Mouse (Mus musculus) CH12.LX (cell line): ENCODE results near the gene Usp30. TPM values are rescaled to one million over a fixed set of nuclear protein-coding genes. Genes with fewer than 3 reads are reported as not detected.

Experiments
- DNase-seq: peaks from one replicate; pipeline ENCODE4 v3.0.0-alpha.2; 2013; ENCODE audit errors: extremely low read depth
- H3K27ac ChIP-seq: 2 replicates; pipeline ENCODE4 v1.5.1; 2012; ENCODE audit warnings: low read depth, mild to moderate bottlenecking, control low read depth, moderate library complexity; ENCODE audit not compliant: insufficient read depth
- H3K27me3 ChIP-seq: replicated peaks from 2 replicates; pipeline ENCODE3; 2012; ENCODE audit warnings: inconsistent platforms
- H3K36me3 ChIP-seq, 2 experiments: replicated peaks in 1 of 2; 2 replicates each; pipeline versions ENCODE3 to v1.6.1; 2012; ENCODE audit warnings: inconsistent platforms in 1 of 2, low read length in 1 of 2, mild to moderate bottlenecking in 1 of 2, mixed read lengths in 1 of 2, moderate library complexity in 1 of 2; ENCODE audit not compliant: control insufficient read depth in 1 of 2, insufficient read depth in 1 of 2
- H3K4me1 ChIP-seq, 2 experiments: 2 replicates each; pipeline ENCODE4 v1.6.1; 2012; ENCODE audit warnings: inconsistent platforms in 1 of 2, moderate library complexity in 1 of 2; ENCODE audit not compliant: insufficient read depth in 2 of 2, control insufficient read depth in 1 of 2
- H3K4me2 ChIP-seq: 2 replicates; pipeline ENCODE4 v1.6.1; 2012; ENCODE audit warnings: low read depth, mild to moderate bottlenecking, control low read depth; ENCODE audit not compliant: poor library complexity, insufficient read depth, severe bottlenecking
- H3K4me3 ChIP-seq, 3 experiments: fragments of 150-350 bp in 1 of 3; sonication (generic) in 1 of 3; replicated peaks in 1 of 3; 2 replicates each; pipeline versions ENCODE3 to v1.5.1; 2011 to 2012; ENCODE audit warnings: low read depth in 2 of 3, low read length in 2 of 3, mild to moderate bottlenecking in 2 of 3, moderate library complexity in 2 of 3, control low read depth in 1 of 3, improper control_type of control experiment in 1 of 3, inconsistent platforms in 1 of 3, mixed read lengths in 1 of 3; ENCODE audit not compliant: poor library complexity in 1 of 3
- H3K79me2 ChIP-seq: replicated peaks from 2 replicates; pipeline ENCODE4 v1.6.1; 2012; ENCODE audit warnings: mild to moderate bottlenecking, moderate library complexity; ENCODE audit not compliant: control insufficient read depth, poor library complexity, insufficient read depth, severe bottlenecking; ENCODE audit errors: extremely low read depth
- H3K9ac ChIP-seq: 2 replicates; pipeline ENCODE4 v1.6.1; 2012; ENCODE audit warnings: low read depth, mild to moderate bottlenecking, control low read depth, moderate library complexity; ENCODE audit not compliant: insufficient read depth
- H3K9me3 ChIP-seq: replicated peaks from 2 replicates; pipeline ENCODE3; 2012; ENCODE audit warnings: low read length, inconsistent platforms, mixed read lengths
- ETS1 ChIP-seq: conservative IDR thresholded peaks from 2 replicates; pipeline ENCODE4 v1.6.1; 2012; ENCODE audit warnings: low read depth, mild to moderate bottlenecking, inconsistent platforms, low read length, improper control_type of control experiment, moderate library complexity
- HCFC1 ChIP-seq: IDR thresholded peaks from 2 replicates; pipeline ENCODE4 v1.6.1; 2012; ENCODE audit warnings: low read depth, mild to moderate bottlenecking, inconsistent platforms, low read length, improper control_type of control experiment
- IRF4 ChIP-seq: IDR thresholded peaks from 2 replicates; pipeline ENCODE4 v1.6.1; 2014; ENCODE audit warnings: low read depth, mild to moderate bottlenecking, inconsistent platforms, low read length, improper control_type of control experiment
- JUN ChIP-seq: IDR thresholded peaks from 2 replicates; pipeline ENCODE4 v1.6.1; 2011; ENCODE audit warnings: low read depth, mild to moderate bottlenecking, low read length, improper control_type of control experiment, moderate library complexity; ENCODE audit not compliant: insufficient read depth
- JUND ChIP-seq: conservative IDR thresholded peaks from 2 replicates; pipeline ENCODE4 v1.6.1; 2011; ENCODE audit warnings: low read depth, low read length, improper control_type of control experiment
- KAT2A ChIP-seq: IDR thresholded peaks from 2 replicates; pipeline ENCODE4 v1.6.1; 2012; ENCODE audit warnings: low read length, improper control_type of control experiment, inconsistent platforms; ENCODE audit not compliant: insufficient replicate concordance
- MAFK ChIP-seq: IDR thresholded peaks from 2 replicates; pipeline ENCODE4 v1.6.1; 2011; ENCODE audit warnings: low read length, improper control_type of control experiment; ENCODE audit not compliant: insufficient replicate concordance
- MAX ChIP-seq: IDR thresholded peaks from 2 replicates; pipeline ENCODE4 v1.6.1; 2011; ENCODE audit warnings: low read length, improper control_type of control experiment
- MAZ ChIP-seq: IDR thresholded peaks from 2 replicates; pipeline ENCODE4 v1.6.1; 2012; ENCODE audit warnings: low read depth, mild to moderate bottlenecking, inconsistent platforms, low read length, improper control_type of control experiment, moderate library complexity
- MXI1 ChIP-seq: IDR thresholded peaks from 2 replicates; pipeline ENCODE4 v1.6.1; 2011; ENCODE audit warnings: mild to moderate bottlenecking, low read depth, low read length, improper control_type of control experiment
- POLR2A ChIP-seq: IDR thresholded peaks from 2 replicates; pipeline ENCODE4 v1.6.1; 2011; ENCODE audit warnings: low read depth, mild to moderate bottlenecking, improper control_type of control experiment, low read length
- POLR2AphosphoS2 ChIP-seq: IDR thresholded peaks from 2 replicates; pipeline ENCODE4 v1.6.1; 2011; ENCODE audit warnings: low read depth, low read length, improper control_type of control experiment
- RAD21 ChIP-seq: IDR thresholded peaks from 2 replicates; pipeline ENCODE4 v1.6.1; 2011; ENCODE audit warnings: low read depth, mild to moderate bottlenecking, low read length, improper control_type of control experiment, moderate library complexity
- RCOR1 ChIP-seq: conservative IDR thresholded peaks from 2 replicates; pipeline ENCODE4 v1.6.1; 2012; ENCODE audit warnings: low read depth, mild to moderate bottlenecking, inconsistent platforms, low read length, improper control_type of control experiment
- SIN3A ChIP-seq: IDR thresholded peaks from 2 replicates; pipeline ENCODE4 v1.6.1; 2012; ENCODE audit warnings: low read length, improper control_type of control experiment, inconsistent platforms
- TCF12 ChIP-seq: IDR thresholded peaks from 2 replicates; pipeline ENCODE4 v1.6.1; 2014; ENCODE audit warnings: low read depth, mild to moderate bottlenecking, inconsistent platforms, low read length, improper control_type of control experiment
- UBTF ChIP-seq: IDR thresholded peaks from 2 replicates; pipeline ENCODE4 v1.6.1; 2012; ENCODE audit warnings: low read depth, mild to moderate bottlenecking, inconsistent platforms, low read length, improper control_type of control experiment, moderate library complexity
- ZC3H11A ChIP-seq: IDR thresholded peaks from 2 replicates; pipeline ENCODE4 v1.6.1; 2012; ENCODE audit warnings: low read depth, mild to moderate bottlenecking, inconsistent platforms, low read length, improper control_type of control experiment
- ZMIZ1 ChIP-seq: IDR thresholded peaks from 2 replicates; pipeline ENCODE4 v1.6.1; 2012; ENCODE audit warnings: low read depth, mild to moderate bottlenecking, inconsistent platforms, low read length, improper control_type of control experiment
- dilution Hi-C: fragments of 300-500 bp; cut with MboI; formaldehyde crosslinking; loops from 2 replicates; pipeline ENCODE4 v1.14.3; 2020; ENCODE audit warnings: low sequenced_read_pairs; ENCODE audit not compliant: extremely low pct_unique_long_range_greater_than_20kb, extremely low pct_ligation_motif_present
- in situ Hi-C: fragments of 300-500 bp; cut with MboI; formaldehyde crosslinking; loops from 3 replicates; pipeline ENCODE4 v1.14.3; 2019; ENCODE audit warnings: low sequenced_read_pairs, low pct_ligation_motif_present, low pct_unique_long_range_greater_than_20kb, mixed read lengths
- polyA plus RNA-seq: library from polyadenylated mRNA; unstranded; fragments of >175 nt; gene quantifications from 2 replicates; pipeline ENCODE4 v1.2.1, GENCODE M21; 2012; ENCODE audit warnings: low read depth; ENCODE audit not compliant: insufficient read length
- total RNA-seq, 2 experiments: library from RNA; depleted of rRNA; stranded (reverse); fragments of 300-350 nt in 1 of 2; fragments of >200 nt in 1 of 2; gene quantifications; 2 replicates each; pipeline ENCODE4 v1.2.3; 2012 to 2014

The Usp30 gene
- total and polyA plus RNA-seq, 3 experiments = 13.0 to 15.5 (median 14.5) TPM

DNA sequence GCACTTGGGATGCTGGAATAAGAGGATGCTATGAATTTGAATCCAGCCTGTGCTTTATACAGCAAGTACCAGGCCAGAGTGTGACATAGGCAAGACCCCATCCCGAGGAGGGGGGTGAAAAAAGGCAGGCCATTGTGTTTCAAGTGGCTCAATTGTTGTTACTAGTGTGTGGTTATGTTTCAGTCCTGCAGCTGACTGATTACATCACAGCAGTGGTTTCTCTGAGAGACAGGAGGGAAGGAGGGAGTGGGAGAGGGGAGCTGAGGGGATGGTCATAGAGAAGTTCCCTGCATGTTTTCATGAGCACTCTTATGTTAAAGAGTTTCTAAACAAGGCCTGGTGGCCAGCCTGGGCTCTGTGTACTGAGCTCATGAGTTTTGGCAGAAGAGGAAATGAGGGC is 37.5 kb downstream of the Usp30 start:
- Histone ChIP-seq H3K9me3 (no peaks in the 10 kb centered on the region), H3K27ac (no peak overlapping the region), H3K4me2 (no peak overlapping the region), H3K27me3 (peaks cover 9% of the 10 kb centered on the region), H3K4me1 (peaks cover 11 to 20% of the 10 kb centered on the region in 2 experiments)
- in situ Hi-C loops (no loop called here), dilution Hi-C loops (no loop called here)
- TF ChIP-seq POLR2AphosphoS2 (no peak), ETS1 (no peak), JUN (no peak), RCOR1 (no peak), ZC3H11A (no peak), ZMIZ1 (no peak), IRF4 (no peak)
- TF ChIP-seq, all 38 proteins: peak for 0
- no peak for DNase-seq
- H3K4me3 ChIP-seq = no peak overlapping the region
- peaks cover 11% of the 10 kb centered on the region for H3K79me2 ChIP-seq
- no peak overlapping the region for H3K9ac ChIP-seq
- H3K36me3 ChIP-seq = peaks cover 36 to 56% of the 10 kb centered on the region in 2 experiments

- no peak for DNase-seq
- Histone ChIP-seq H3K4me2 (no peak overlapping the region), H3K4me3 (no peak overlapping the region), H3K36me3 (peaks cover 69 to 92% of the 10 kb centered on the region in 2 experiments), H3K27me3 (no peaks in the 10 kb centered on the region), H3K4me1 (peaks cover 0 to 9% of the 10 kb centered on the region in 2 experiments; a peak in 2 of 4 replicates), H3K27ac (no peak overlapping the region), H3K79me2 (0 out of 2 replicates have a peak, but pooled peaks cover 3% of the 10 kb centered on the region), H3K9me3 (peaks cover 17% of the 10 kb centered on the region), H3K9ac (no peak overlapping the region)
- dilution Hi-C loops = no loop called here
- TF ChIP-seq SIN3A (no peak), RAD21 (no peak), KAT2A (no peak), TCF12 (no peak), UBTF (no peak), JUND (no peak), MAX (no peak), MAZ (no peak), POLR2AphosphoS2 (no peak), HCFC1 (no peak), POLR2A (no peak), MXI1 (no peak), MAFK (no peak)
- in situ Hi-C loops = loop anchor here (5.0 kb wide), 1 partner anchor 34 kb away; no protein-coding TSS in a partner anchor
Measured at GRCm38 (mm10) chr5:114106391-114106935, 41.2 kb downstream of the Usp30 start.
